Mouse (Mus musculus) heart, embryonic 15.5 days (tissue): ENCODE measurements around the gene Cdkn2aipnl. TPM values are rescaled to one million over a fixed set of nuclear protein-coding genes. Genes with fewer than 3 reads are reported as not detected.

Source experiments
- ATAC-seq: fragments of 200-750 bp; cut with Nextera tagmentation; replicated peaks from 2 replicates; pipeline ENCODE4 v1.8.0; 2017; ENCODE audit warnings: low read depth, moderate TSS enrichment; ENCODE audit not compliant: insufficient number of reproducible peaks, insufficient read depth, low FRiP score
- H3K27ac ChIP-seq: fragments of 300-500 bp; sonication (generic); 2 replicates; pipeline ENCODE4 v1.5.1; 2015; ENCODE audit warnings: mild to moderate bottlenecking, inconsistent platforms
- H3K27me3 ChIP-seq: fragments of 300-500 bp; sonication (generic); 2 replicates; pipeline ENCODE4 v1.6.1; 2015; ENCODE audit warnings: inconsistent platforms
- H3K36me3 ChIP-seq: fragments of 300-500 bp; sonication (generic); 2 replicates; pipeline ENCODE4 v1.6.1; 2015; ENCODE audit warnings: mild to moderate bottlenecking, inconsistent platforms
- H3K4me1 ChIP-seq: fragments of 300-500 bp; sonication (generic); replicated peaks from 2 replicates; pipeline ENCODE4 v1.6.1; 2015; ENCODE audit warnings: inconsistent platforms
- H3K4me2 ChIP-seq: fragments of 300-500 bp; sonication (generic); 2 replicates; pipeline ENCODE4 v1.6.1; 2015; ENCODE audit warnings: inconsistent platforms, mild to moderate bottlenecking, moderate library complexity
- H3K4me3 ChIP-seq: fragments of 300-500 bp; sonication (generic); 2 replicates; pipeline ENCODE4 v1.5.1; 2015; ENCODE audit warnings: mild to moderate bottlenecking, inconsistent platforms
- H3K9ac ChIP-seq: fragments of 300-500 bp; sonication (generic); 2 replicates; pipeline ENCODE4 v1.6.1; 2015; ENCODE audit warnings: mild to moderate bottlenecking, inconsistent platforms
- H3K9me3 ChIP-seq: fragments of 300-500 bp; sonication (generic); replicated peaks from 2 replicates; pipeline ENCODE4 v1.6.1; 2016; ENCODE audit warnings: inconsistent platforms
- WGBS: fragments of 180-500 bp; shearing (Covaris S2); methylation state at CpG from one replicate; pipeline ENCODE4 v1.1.7; 2015; ENCODE audit warnings: mixed read lengths; 5-methylcytosine and 5-hydroxymethylcytosine counted together
- polyA plus RNA-seq: library from polyadenylated mRNA; unstranded; fragments of >200 nt; fragmentation: Nextera tagmentation; extraction: Ambion mirVana; gene quantifications from 2 replicates; pipeline ENCODE4 v1.2.1, GENCODE M21; 2015

Gene Cdkn2aipnl
- polyA plus RNA-seq, 1 experiment from 2014 or later: 60.6 TPM

DNA sequence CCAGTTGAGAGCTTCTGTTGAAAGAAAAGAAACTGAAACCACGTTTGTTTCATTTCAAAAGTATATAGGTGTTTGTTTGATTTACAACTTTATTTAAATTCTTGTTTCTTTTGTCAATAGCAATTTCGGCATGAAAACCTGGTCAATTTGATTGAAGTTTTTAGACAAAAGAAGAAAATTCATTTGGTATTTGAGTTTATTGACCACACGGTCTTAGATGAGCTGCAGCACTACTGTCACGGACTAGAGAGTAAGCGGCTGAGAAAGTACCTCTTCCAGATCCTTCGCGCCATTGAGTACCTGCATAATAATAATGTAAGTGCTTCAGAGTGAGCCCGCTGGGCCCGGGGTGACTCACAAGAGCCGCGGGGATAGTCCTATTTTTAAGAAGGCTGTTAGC is 43.5 kb downstream of the Cdkn2aipnl start:
- no peak overlapping the region for H3K9ac ChIP-seq
- H3K4me1 ChIP-seq: no peaks in the 10 kb centered on the region; the same call in 1 of the 2 replicates
- H3K36me3 ChIP-seq: no peaks in the 10 kb centered on the region
- peak overlapping the region; percentile 70; the same call in 1 of the 2 replicates for H3K27ac ChIP-seq
- no peaks in the 10 kb centered on the region for H3K9me3 ChIP-seq
- no peak overlapping the region for H3K4me3 ChIP-seq
- WGBS: 80% methylated on average over 11 of the region's 11 CpGs
- no peak for ATAC-seq
- H3K27me3 ChIP-seq: no peaks in the 10 kb centered on the region
- no peak overlapping the region for H3K4me2 ChIP-seq

DNA sequence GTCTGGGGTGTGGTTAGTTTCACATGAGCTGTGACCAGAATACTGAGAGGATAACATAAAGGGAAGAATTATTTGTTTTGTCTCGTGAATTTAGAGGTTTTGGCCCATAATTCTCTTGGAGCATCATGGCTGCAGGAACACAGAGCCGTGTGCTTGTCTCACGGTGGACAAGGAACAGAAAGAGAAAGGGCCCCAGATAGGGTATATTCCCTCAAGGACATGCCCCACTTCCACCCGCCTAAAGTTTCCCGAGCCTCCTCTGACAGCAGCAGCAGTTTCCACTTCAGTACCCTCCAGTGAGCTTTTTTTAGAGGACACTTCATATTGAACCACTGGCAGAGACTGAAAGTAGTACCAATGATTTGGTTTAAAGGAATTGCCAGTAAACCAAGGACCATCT is 44.1 kb downstream of the Cdkn2aipnl start:
- no peaks in the 10 kb centered on the region for H3K27me3 ChIP-seq
- H3K9me3 ChIP-seq: no peaks in the 10 kb centered on the region
- WGBS: 52% methylated on average over 5 of the region's 5 CpGs
- no peaks in the 10 kb centered on the region; the same call in 1 of the 2 replicates for H3K4me1 ChIP-seq
- no peak for ATAC-seq
- H3K9ac ChIP-seq: no peak overlapping the region
- peak overlapping the region; percentile 70 for H3K27ac ChIP-seq
- H3K4me2 ChIP-seq: no peak overlapping the region
- no peak overlapping the region for H3K4me3 ChIP-seq
- no peaks in the 10 kb centered on the region for H3K36me3 ChIP-seq

GRCm38 (mm10) chr11:52018217-52018616 is 50.8 kb downstream of the Cdkn2aipnl start:
- Histone ChIP-seq H3K4me2 (no peak overlapping the region), H3K27ac (no peak overlapping the region), H3K36me3 (no peaks in the 10 kb centered on the region), H3K4me1 (0 out of 2 replicates have a peak, but pooled peaks cover 2% of the 10 kb centered on the region), H3K4me3 (no peak overlapping the region), H3K9me3 (no peaks in the 10 kb centered on the region), H3K9ac (no peak overlapping the region), H3K27me3 (no peaks in the 10 kb centered on the region)
- 39% methylated on average over 9 of the region's 9 CpGs for WGBS
- no peak for ATAC-seq

Other genes with a start within 250 kb of the Cdkn2aipnl start
- gene Sec24a, start 204.0 kb upstream of the Cdkn2aipnl start, polyA plus RNA-seq: 8.8 and 10.6 TPM in 2 replicates
- gene Sar1b, start 204.0 kb upstream of the Cdkn2aipnl start, polyA plus RNA-seq: 115 and 137 TPM in 2 replicates
- gene Jade2, start 110.0 kb upstream of the Cdkn2aipnl start, polyA plus RNA-seq: 0.82 and 1.5 TPM in 2 replicates
- gene Ube2b, start 33.1 kb downstream of the Cdkn2aipnl start, polyA plus RNA-seq: 243 and 292 TPM in 2 replicates
- 9.8 and 10.2 TPM in 2 replicates for gene Cdkl3, start 36.6 kb downstream of the Cdkn2aipnl start, polyA plus RNA-seq
- gene Ppp2ca, start 131.0 kb downstream of the Cdkn2aipnl start, polyA plus RNA-seq: 62.0 and 67.0 TPM in 2 replicates
- not detected in 2 replicates for gene Olfr1373, start 177.9 kb downstream of the Cdkn2aipnl start, polyA plus RNA-seq
- not detected in 2 replicates for gene Olfr1371, start 246.3 kb downstream of the Cdkn2aipnl start, polyA plus RNA-seq